Mouse (Mus musculus) left cerebral cortex, postnatal 4 days (tissue): ENCODE measurements around the gene Pomgnt2. TPM values are rescaled to one million over a fixed set of nuclear protein-coding genes. Genes with fewer than 3 reads are reported as not detected.
A peak's percentile ranks its signal among the peaks of the same experiment; 100 is the strongest.

Source experiments
- DNase-seq: peaks from one replicate; pipeline ENCODE4 v3.0.0-alpha.2; 2022
- intact Hi-C: fragments of 180-260 bp; cut with DNase I; formaldehyde crosslinking; loops from one replicate; pipeline ENCODE4 v1.15.1; 2025
- total RNA-seq, 2 experiments: library from RNA; stranded (reverse); gene quantifications; 2 replicates each; pipeline ENCODE4 v1.2.3; 2021

Gene Pomgnt2
- total RNA-seq, 2 experiments from 2014 or later: 31.5 to 35.8 TPM

DNA sequence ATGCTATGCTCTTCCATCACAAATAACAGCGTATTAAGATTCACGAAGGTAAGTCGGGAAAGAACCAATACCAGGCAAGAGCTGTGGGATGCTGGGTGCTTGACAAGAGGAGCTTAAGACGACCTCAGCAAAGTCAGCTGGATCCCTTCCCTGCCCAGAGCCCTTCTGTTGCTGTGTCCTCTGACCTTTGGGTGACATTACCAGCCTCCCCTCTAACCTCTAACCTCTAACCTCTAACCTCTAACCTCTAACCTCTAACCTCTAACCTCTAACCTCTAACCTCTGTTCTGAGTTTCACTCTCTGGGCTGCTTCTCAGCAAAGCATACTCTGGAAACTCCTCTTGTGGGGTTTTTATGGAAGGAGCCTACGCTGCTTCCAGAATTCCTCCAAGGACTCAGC is 21.2 kb upstream of the Pomgnt2 start:
- intact Hi-C loops: loop anchor here (5.0 kb wide), 1 partner anchor 209 kb away; no protein-coding TSS in a partner anchor
- DNase-seq: no peak

DNA sequence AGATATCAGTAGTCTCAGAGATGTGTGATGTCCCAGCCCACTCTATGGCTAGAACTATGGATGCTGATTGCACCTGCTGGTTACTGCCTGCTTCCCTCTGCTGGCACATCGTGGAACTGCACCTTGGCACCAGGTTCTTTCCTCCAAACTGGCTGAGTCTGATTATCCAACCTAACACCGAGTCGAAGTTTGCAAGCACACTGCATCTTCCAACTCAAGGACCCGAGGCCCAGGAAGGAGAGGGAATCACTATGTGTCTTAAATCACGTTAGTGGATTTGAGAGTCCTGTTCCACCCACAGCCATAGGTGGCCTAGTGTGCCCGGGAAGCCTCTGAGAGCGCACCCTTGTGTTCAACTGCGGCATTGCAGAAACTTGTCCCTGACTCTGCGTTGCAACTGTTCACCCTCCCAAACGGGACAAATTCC is 17.3 kb upstream of the Pomgnt2 start:
- peak; percentile 88 for DNase-seq
- intact Hi-C loops: no loop called here

DNA sequence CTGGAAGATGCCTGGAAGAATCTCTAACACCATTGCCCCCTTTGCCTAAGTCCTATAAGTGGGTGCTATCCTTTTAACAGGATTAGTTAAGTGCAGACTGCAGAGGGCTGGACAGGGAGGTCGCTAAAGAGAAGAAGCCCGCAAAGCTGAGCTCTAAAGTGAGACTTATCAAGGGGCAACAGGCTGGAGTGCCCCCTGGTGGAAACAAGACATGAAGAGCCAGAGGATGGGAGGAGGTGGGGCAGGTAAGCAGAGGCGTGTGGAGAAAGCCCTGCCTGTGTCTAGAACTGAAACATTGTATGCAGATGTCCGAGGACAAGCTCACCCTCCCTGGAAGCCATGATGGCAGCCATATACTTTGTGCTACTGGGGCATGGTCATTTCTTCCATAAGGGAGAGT is 16.7 kb upstream of the Pomgnt2 start:
- intact Hi-C loops: no loop called here
- no peak for DNase-seq

DNA sequence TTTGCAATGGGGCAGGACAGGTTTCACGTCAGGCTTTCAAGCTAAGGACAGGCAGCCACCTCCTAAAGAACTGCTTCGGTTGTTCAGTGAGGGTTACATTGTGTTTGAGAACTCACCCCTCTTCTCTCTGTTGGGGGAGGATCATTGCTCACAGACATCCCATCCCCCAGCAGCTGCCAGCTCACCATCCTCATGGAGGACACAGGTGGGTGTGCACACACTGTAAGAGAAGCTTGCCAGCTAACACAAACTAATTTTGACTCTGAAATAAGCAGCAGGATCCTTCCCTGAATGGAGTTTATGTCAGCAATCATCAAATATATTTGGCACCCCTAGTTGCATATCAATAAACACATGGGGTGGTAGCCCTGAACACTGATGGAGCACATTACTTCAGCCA is 15.9 kb upstream of the Pomgnt2 start:
- no peak for DNase-seq
- intact Hi-C loops: no loop called here

DNA sequence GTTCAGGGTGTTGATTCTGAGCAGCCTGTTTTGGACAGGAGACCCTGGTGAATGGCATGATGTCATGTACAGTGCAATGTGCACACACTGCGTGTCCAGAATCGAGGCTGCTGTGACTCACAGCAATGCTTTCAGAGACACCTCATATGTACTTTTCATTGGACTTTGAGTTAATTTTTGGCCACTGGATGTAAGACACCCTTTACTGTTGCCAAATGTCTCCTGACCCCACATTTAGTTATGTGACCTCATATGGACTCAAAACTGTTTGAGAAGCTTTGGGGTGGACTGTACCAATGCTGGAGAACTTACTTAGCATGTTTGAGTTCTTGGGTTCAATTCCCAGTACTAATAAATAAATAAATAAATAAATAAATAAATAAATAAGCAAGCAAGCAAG is 13.8 kb upstream of the Pomgnt2 start:
- intact Hi-C loops: no loop called here
- DNase-seq: no peak

DNA sequence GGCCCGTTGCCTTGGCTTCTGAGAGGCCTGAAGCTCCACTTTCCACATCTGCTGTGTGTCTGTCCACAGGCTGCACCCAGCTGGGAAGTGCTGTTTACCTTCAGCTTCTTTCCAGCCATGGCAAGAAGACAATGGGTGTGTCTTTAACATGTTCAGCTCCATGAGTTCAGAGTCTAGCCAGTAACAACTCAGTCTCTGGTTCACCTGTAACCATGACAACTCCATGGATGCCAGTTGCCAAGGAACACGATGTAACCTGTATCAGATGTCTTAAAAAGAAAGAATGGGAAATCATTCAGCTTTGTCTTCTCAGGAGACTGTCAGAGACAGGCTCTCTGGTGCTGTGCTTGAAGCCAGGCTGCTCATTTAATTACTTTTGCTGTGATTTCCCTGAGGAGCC is 12.0 kb upstream of the Pomgnt2 start:
- DNase-seq: no peak
- intact Hi-C loops: no loop called here

DNA sequence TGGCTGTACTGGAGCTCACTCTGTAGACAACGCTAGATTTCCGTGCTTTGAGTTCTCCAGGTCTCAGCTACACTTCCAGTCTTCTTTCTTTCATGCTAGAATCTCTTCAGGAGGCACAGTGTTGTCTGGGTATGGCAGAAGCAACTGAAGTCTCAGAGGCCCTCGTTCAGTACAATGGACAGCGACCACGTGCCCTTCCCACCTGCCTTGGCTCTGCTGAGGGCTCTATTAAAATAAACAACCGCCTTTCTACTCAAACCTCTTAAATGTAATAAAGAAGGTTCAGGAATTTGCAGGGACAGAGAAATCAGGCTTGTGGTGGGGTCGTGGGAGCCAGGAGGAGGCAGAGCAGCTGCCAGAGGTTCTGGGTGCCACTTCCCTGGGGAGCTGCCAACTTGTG is 9.7 kb upstream of the Pomgnt2 start:
- no peak for DNase-seq

DNA sequence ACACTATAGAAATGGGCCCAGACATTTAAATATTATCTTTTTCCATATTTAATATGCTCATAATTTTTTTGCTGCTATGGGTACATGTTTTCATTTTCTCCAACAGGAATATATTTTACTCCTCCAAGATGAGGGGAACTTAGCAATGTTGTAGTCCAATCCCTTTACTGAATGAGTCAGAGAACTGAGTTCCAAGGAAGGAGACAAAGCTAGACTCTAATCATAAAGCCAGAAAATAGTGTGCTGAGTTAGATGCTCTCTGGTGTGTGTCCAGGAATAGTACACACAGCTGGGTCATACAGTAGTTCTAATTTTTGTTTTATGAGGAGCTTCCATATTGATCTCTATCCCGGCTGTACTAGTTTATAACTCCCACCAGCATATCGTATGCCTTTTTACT is 9.3 kb upstream of the Pomgnt2 start:
- intact Hi-C loops: no loop called here
- no peak for DNase-seq

More for the DNA sequence above, 9.7 kb upstream of the Pomgnt2 start:
- intact Hi-C loops: no loop called here

DNA sequence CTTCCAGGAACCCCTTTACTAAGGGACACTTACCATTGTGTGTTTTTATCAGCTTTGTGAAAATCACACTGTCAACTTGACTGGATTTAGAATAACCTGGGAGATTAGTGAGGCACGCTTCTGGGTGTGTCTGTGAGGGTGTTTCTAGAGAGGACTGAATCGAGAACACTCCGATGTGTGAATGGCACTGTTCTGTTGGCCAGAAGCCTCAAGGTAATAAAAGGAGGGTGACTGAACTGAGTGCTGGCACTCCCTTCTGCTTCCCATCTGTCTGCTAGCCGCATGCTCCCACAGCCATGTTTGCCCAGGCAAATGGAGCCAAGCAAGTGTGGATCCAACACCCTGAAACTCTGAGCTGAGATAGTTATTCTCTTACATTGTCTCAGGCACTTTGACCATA is 1.1 kb upstream of the Pomgnt2 start:
- no peak for DNase-seq
- intact Hi-C loops: no loop called here

DNA sequence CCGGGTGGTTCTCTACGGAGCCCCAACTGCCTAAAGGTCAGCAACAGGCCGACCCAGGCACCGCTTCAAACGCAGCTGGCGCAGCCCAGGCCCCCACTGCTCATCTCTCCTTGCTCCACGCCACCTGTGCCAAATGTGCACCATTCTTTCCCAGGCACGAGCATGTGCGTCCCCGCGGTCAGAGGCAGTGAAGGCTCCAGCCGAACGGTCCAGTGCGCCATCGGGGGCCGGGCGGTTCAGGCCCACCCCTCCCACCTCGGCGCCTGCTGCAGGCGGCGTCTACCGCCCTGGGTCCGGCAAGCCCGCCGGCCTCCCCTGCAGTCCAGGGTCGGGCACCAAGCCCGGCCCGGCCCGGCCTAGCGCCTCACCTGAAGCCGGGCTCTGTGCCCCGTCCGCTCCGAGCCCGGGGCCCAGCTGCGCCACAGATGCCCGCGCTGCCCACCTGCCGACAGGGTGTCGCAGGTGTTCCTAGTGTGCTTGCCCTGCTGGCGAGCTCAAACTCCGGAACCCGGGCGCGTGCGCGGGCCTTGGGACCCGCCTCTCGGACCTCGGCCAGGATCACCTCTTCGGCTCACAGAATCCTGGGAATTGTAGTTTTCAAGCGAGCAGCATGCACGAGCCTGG is 1.3 kb downstream of the Pomgnt2 start:
- intact Hi-C loops: no loop called here
- peak; percentile 89 for DNase-seq

DNA sequence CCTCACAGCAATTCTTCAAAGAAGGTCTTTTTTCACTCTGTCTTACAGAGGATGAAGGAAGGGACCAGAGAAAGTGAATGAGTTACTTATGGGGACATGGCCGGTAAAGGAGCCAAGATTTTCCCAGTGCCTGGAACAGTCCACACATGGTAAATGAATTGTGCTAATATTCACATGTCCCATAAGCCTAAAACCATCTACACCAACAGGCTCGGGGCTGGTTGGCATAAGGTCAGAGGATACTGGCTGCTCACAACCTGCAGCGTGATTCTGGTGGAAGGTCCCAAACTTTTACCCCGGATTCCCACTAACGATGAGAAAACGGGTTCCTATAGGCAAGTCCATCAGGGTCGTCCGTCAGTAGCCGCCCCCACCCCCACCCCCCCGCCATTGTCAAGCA is 1.8 kb downstream of the Pomgnt2 start:
- intact Hi-C loops: no loop called here
- DNase-seq: no peak

DNA sequence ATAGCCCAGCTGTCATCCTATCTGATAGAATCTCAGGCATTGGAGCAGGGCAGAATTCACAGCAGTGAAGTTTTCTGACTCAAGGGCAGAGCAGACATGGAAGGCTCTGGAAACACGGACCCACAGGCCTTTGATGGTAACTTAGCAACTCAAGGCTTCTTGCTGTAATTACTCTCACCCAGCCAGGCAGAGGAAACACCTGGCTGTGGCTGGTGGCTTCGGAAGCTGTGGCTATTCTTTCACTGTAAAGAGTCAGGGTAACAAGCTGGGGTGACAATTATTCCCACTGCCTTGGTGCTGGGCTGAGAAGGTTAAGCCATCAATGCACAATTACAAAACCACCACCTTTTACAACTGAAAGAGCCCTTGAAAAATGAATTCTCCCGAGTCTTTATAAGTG is 3.9 kb downstream of the Pomgnt2 start:
- DNase-seq: no peak
- intact Hi-C loops: no loop called here

DNA sequence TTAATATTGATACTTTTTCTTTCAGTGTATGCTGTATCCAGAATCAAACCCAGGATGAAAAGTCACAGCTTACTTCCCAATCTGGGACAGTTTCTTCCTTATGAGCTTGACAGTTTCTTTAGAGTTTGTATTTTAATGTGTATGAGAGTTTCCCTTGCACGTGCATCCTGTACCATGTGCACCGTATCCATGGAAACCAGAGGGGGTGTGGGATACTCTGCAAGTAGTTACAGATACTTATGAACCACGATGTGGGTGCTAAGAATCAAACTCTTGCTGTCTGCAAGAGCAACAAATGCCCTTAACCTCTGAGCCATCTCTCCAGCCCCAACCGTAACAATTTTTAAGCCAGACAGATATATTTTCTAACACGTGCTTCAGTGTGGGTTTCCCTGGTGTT is 5.9 kb downstream of the Pomgnt2 start:
- intact Hi-C loops: no loop called here
- DNase-seq: no peak

DNA sequence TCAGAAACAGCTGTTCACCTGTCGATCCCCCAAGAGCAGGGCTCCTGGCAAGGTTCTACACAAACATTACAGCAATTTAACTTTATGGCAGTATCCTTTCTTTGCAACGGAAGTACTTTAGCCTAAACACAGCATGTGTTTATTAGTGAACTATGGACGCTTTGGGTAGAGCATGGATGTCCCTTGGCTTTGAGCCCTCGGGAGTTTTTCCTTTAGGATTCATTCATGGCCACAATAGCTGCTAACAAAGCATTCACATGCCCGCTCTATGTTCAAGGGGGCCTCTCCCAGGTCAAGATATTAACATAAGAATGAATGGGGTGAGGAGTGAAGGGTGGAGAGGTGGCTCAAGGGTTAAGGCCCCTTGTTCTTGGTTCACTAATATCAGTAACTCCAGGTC is 7.4 kb downstream of the Pomgnt2 start:
- intact Hi-C loops: no loop called here
- no peak for DNase-seq

DNA sequence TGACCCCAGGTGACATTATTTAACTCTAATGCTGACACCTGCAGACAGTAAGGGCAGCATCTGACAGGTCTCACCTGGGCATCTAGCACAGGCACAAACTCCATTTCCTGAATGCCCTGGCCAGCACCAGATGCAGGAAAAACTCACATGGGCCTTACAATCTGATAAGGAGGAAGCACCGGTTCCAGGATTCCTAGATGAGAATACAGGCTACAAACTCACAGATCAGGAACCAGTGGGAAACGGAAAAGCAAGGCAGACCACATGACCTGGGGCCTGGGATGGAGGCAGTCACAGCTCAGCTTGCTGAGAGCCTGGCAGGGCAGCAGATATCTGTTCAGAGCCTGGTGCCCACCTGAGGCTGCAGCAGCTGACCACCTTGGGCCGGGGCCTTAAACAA is 8.0 kb downstream of the Pomgnt2 start:
- no peak for DNase-seq
- intact Hi-C loops: no loop called here

DNA sequence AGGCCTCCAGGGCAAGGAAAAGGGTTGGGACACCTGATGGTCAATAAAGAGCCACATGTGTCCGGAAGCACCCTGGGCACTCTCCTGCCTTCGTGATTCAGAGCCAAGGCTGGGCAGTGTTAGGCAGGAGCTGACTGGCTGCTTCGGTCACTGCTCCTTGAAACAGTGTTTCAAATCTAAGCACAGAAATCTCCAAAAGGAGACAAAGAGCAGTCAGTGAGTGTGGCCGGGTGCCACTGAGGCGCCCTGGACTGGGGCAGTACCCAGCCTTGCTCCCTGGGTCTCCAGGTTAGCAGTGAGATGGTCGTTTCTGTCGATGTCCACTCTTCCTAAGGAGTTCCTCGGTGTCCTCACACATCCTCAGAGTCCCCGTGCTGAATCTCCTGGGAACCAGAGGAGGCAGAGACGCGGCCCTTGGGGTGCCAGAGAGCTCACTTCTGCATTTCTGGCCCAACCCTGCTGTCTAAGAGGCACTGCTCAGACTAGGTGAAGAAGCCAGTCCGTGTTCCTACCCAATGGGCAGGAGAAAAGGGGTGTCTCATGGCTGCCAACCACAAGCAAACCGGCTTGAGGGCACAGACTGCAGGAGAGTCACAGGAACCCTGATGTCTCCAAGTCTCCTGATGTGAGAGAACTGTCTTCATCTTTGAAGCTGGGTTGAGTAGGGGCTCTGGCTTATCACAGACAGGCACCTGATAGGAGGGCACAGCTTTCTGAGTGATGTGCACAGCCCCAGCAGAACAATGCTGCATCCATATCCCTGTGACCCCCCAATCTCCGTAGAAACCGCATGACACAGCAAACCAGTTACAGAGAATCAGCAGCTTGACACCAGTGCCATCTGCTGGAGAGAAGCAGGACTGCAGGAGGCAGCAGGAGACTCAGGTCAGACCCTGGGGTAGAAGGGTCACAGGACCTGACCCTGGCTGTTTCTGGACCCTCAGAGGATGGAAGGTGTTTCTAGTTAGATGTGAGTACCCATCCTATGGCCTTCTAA is 12.1 kb downstream of the Pomgnt2 start:
- intact Hi-C loops: loop anchor here (2.0 kb wide), 1 partner anchor 38 kb away; no protein-coding TSS in a partner anchor
- DNase-seq: peak; percentile 70

DNA sequence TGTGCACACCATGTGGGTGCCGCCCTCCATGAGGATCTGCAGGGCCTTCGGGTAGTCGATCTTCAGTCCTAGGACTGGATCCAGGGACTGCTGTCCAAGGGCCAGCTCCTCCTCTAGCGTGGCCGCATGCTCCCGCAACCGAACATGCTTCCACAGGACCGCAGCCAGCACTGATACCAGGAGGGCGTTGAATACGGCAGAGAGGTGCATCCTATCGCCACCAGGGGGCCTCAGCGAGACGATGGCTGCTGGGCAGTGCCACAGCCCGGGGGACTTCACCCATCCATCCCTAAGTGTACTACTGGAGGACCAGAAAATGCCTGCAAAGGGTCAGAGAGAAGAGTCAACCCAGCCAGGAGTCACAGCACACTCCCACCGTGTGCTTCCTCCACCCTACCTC is 13.4 kb downstream of the Pomgnt2 start:
- intact Hi-C loops: no loop called here
- DNase-seq: peak; percentile 89

DNA sequence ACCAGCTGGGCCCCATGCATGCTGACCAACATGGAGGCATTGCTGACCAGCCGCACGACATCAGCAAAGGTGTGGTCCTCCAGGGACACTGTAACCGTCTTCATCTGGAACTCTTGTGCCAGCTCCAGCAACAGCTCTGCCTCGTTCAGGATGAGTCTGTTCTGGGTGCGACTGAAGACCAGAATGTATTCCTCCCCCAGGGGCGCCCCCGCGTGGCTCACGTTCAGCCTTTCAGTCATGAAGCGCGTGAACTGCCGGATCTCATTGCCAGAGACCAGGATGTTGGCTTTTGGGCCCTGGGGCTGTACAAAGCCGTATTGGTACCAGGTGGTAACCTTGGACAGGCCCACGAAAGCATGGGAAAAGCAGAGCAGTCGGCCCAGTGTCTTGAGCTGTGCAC is 14.2 kb downstream of the Pomgnt2 start:
- DNase-seq: no peak
- intact Hi-C loops: no loop called here

DNA sequence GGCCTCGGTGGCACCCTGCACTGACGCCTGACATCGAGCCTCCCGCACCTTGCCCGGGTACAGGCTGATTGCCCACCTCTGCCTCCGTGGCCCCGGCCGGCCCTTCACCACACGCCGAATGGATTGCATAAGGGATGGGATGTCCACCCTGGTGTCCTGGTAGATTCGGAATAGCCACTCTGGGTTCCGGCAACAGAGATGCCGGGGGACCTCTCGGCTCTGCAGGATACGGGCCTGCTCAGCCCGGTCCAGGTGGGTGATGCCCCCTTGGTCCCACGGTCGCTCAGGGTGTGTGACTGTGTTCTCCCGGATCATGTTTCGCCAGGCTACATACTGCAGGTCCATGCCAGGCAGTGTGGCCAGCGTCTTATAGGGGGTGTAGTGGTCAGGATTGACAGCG is 14.7 kb downstream of the Pomgnt2 start:
- intact Hi-C loops: no loop called here
- DNase-seq: no peak

DNA sequence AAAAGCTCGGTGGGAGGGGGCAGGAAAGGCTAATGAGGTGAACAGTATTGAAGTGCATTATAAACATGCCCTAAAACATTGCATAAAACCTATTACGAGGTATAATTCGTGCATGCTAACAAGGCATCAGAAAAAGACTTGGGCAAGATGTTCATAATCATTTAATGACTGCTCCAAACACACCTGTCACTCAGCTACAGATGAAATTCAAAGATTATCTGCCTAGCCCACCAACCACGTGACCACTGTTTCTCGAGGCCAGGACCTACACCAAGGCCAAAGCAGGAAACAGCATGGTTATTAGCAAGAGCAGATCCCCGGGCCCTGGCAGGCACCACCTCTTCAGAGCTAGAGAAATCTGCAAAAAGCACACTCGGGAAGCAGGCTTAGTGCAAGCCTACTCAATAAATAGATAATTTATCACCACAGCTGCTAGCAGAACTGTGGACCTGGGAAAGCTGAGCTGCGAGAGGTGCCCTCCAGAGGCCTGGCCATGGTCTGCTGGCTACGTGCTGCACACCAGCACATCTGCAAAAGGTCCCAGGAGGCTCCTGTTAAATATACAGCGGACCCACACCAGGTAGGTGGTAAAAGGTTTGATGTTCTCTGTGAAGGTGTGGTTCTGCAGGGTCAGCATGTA is 15.3 kb downstream of the Pomgnt2 start:
- intact Hi-C loops: no loop called here

DNA sequence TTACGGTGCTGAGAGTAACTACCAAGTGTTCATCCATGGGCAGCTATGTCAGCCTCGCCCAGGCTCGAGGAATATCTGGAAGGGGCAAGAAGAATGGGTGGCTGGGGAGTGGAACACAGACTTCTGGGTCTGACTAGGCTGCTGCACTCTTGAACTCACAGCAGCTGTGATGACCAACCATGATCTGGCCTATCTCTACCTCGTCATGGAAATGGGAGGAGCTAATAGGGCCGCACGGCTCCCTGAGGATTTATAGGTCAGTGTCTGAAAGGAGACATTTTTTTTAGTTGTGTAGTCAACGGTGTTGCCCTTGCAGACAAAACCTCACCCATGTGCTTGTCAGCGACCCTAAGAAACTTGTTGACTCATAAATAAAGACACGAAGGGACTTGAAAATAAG is 15.9 kb downstream of the Pomgnt2 start:
- DNase-seq: no peak
- intact Hi-C loops: no loop called here

More for the DNA sequence above, 15.3 kb downstream of the Pomgnt2 start:
- no peak for DNase-seq

DNA sequence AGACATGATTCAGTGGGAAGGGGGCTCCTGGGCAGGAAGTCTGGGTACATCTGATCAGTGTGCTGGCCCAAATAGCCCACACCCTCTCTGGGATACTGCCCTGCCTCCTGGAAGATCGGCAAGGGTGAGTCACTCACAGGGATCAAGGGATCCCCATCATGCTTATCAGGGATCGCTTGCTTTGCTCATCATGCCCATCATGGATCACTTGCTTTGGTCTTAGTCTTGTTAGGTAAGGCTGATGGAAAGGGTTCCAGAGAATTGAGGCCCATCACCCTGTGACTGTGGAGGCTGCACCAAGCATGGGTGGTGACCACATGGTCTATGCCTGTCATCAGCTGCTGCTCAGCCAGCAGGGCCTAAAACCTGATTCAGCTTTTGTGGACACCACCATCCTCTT is 21.6 kb downstream of the Pomgnt2 start:
- intact Hi-C loops: no loop called here
- no peak for DNase-seq
